Mouse (Mus musculus) adrenal gland, postnatal 10 days (tissue): ENCODE measurements at regions not wholly inside any gene's neighbourhood (a gene's known extent, or its start where the extent isn't known, plus 50 kb on each side); places are given as distances from the start of the nearest gene placed in this dataset.

Experiments used
- DNase-seq: peaks from one replicate; pipeline ENCODE4 v3.0.0; 2021; ENCODE audit warnings: mixed read lengths

- no peak for DNase-seq
Observed at GRCm38 (mm10) chr3:62985033-62985432, 256.3 kb upstream of the Mme start.

- no peak for DNase-seq
Observed at GRCm38 (mm10) chr3:62976906-62977305, 264.4 kb upstream of the Mme start.

- DNase-seq: no peak
Observed at GRCm38 (mm10) chr3:62963244-62963643, 278.1 kb upstream of the Mme start.

DNA sequence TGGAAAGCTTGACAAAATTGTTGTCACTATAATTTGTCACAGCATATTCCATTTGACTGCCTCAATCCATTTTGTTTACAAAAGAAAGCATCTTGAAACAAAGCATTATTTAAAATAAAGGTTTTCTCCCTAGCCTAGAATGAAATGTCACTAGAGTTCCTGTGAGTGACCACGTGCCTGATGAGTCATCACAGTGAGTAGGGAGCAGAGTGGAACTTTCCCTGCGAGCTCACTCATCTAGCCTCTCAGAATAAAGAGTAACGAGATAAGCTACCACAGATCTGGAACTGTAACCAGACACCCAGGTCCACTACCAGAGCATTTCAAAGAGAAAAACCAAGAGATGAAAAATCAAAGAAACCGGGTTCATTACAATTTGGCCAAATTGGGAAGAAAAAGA is 278.7 kb upstream of the Mme start:
- DNase-seq: peak; percentile 25

DNA sequence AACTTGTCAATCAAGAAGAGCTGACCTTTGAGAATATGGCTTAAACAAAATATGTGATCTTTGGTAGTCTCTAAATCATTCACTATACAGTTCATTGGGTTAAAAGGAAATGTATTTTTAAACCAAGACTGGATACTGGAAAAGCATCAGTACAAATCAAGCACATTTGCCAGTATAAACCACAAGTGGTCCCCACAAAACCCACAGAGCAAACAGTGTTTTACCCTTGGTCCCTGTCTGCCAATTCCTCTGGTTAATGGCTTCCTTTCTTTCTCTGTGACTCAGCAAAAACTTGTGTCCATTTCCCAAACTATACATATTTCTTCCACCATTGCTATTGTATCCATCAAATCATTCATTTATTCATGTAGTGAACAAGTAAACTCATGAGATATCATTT is 296.0 kb upstream of the Mme start:
- DNase-seq: no peak

DNA sequence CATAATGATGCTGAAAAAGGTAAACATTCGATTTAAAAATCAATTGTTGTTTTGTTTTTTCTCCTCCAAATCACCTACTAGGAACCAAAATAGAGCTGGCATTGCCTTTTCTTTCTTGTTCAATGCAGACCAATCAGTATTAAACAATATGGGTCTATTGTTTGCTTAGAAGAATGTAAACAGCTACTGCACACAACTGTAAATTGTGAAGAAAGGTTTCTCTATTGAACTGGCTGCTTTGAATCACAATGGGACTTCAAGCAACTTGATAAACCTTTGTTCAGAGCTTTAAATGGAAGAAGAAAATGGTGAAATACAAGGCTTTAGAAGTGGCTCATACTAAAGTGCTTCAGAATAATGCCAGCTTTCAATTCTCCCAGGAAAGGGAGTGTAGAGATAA is 302.7 kb upstream of the Mme start:
- no peak for DNase-seq

DNA sequence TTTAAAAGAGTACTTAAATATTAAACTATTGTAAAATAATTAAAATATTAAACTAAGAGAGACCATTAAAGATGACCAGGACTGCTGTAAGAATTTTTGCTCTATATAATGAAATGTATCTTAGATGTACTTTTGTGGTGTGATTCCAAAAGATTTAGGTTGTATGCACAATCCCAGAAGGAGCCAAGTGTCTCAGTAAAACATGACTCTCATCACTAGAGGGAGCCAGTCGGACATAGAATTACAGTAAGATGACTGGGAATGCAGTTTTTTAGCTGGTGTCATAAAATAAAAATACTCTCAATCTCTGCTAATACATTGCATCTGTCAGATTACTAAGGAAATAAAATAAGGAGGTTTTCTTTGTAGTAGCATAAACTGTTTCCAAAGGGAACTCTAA is 316.9 kb upstream of the Mme start:
- DNase-seq: peak; percentile 9

DNA sequence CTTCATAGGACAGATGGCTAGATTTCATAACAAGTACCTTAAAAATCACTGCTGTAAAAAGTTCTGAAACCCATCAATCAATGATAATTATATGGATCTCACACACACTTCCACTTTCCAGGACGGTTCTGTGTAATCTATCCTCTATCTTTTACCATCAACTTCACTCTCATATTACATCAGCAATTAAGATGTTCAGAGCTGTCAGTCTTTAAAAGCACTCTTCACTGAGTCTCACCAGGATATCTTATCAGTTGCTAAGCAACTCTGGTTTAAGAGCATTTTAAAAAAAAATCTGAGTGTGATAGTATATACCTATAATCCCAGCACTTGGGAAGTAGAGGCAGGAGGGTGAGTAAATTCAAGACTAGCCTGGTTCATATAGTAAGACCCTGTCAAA is 312.0 kb upstream of the Gpr149 start:
- no peak for DNase-seq

GRCm38 (mm10) chr3:62885104-62885503 is 280.2 kb upstream of the Gpr149 start:
- no peak for DNase-seq

DNA sequence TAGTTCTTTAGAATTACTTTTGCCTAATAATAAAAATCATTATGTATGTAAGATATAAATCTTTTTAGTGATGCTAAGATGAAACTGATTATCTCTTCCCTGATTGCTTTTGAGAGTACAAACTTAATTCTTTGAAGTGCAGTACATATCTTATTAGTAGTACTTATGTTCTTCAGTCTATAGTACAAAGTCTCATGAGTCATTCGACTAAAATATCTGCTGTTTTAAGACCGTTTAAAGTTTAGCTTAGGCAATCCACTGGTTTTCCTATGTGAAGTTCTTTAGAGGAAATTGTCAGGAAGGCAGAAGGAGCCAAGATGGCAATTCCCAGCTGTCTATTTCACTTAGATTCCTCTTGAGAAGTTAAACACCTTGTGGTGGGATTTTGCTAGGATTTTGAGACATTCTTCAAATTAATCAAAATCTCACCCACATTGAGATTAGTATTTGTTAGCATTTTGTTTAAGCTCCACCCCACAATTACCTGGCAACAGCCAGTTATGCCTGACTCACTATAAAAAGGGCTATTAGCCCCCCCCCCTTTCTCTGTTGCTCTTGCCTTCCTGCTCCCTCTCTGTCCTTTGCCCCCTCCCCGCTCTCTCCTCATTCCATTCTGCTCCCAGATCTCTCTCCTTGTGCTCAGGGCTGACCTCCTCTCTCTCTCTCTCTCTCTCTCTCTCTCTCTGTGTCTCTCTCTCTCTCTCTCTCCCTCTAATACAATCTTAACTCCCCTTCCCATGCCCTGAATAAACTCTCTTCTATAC is 277.6 kb upstream of the Gpr149 start:
- no peak for DNase-seq

DNA sequence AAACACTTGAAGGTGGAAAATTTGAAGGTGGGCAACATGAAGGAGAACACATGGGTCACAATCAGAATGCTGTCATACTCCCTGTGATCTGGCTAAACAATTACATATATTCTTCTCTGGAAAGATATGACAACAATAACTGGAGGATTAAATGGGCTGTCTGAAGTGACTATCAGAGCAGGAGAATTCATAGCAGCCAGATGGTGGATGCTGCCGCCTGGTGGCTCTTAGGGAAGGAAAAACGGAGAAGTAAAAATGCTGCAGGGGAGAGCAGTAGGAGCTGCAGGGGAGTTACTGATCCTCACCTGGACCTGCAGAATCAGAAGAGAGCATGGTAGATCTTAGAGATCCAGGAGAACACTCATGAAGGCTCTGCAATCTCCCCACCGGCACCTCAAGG is 255.8 kb upstream of the Gpr149 start:
- DNase-seq: peak; percentile 8

- DNase-seq: no peak
Observed at GRCm38 (mm10) chr3:62835695-62836476, 230.9 kb upstream of the Gpr149 start.

DNA sequence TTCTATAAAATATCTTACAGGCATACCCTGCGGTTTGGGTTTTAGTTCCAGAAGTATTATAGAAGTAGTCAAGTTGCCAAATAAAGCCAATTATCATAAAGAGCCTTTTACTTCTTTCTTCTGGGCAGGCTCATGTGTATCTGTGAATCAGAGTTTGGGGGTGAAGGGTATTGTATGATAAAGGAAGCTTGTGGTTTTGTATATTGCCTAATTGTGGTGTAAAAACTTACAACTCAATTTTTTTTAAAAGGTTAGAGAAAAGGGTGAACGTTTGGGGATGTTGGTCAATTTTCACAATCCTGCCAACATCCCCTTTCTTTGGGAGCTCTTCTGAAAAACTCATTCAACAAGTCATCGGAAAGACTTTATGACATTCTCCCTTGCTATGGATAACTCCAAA is 219.0 kb upstream of the Gpr149 start:
- DNase-seq: no peak

DNA sequence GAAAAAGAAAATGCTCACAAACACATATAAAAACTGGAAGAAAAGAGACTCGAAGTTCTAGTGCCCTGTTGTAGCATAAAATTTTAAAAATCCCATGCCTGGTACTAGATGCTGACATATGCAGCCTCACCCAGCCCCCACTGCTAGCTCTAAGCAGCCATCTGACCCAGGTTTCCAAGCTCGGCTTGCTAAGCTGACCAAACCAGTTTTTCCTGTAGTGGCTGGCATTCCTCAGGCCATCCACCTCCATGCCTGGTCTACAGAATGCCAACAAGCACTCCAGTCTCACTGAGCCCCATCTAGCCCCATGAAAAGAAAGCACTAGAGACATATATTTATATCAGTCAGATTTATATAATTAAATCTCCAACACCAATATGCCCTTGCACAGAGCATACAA is 196.1 kb upstream of the Gpr149 start:
- DNase-seq: no peak

DNA sequence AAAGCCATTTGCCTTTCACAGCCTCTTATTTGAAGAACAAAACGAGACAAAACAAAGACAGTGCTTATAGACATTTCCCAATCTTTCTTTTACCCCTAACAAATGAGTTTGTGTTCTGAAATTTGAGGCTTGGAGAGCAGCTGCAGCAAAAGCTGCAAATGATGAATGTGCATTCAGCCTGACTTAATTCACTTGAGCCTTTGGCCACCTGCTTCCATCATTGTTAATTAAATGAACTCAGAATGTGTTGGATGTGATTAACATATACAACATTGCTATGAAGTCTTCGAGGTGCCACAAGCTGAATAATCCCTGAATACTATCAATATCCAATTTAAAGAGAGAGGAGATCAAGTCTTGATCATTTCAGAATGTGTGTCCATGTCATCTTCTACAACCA is 181.3 kb upstream of the Gpr149 start:
- no peak for DNase-seq
